Mouse (Mus musculus): ENCODE measurements around the gene Mgmt. TPM values are rescaled to one million over a fixed set of nuclear protein-coding genes. Genes with fewer than 3 reads are reported as not detected.

The Mgmt gene
- total RNA-seq, 2 experiments from 2014 or later = 2.5 to 5.0 TPM

DNA sequence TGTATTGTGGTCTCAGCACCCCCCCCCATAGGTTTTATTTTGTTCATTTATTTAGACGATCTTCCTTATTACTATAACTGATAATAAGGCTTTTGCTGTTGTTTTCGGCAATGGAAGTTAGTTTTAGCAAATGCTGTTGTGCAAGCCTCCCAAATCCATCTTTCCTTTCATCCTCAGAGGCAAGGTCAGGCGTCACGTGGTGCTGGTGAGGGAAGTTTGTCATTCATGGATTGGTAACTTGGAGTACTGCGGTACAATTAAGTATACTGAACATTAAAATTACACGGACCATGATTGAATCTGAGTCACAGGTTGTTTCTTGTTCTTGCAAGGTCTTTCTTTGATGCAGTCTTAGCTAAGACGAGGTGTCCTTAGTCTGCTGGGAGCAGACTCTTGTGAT, 77.9 kb downstream of the Mgmt start:
- no peak for ATAC-seq (replicated peaks; ENCODE audit: low FRiP score, low TSS enrichment, poor library complexity, severe bottlenecking)

DNA sequence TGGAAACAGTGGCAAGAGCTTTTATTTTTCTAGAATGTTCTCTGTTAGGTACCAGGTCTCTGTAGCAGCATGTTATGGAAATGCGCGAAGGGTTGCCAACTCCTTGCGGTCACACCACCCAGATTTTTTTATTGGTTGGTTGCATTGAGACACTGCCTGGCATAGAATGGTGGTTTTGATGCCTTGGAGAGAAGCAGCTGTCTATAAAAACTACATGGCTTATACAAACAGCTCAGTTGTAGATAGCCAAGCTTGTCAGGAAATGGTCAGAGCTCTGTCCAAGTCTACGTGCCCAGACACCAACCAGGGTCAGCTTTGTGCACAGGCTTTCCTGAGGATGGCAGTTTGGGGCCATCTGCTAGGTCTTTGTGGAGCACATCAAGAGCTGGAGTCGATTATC, 80.6 kb downstream of the Mgmt start:
- no peak for ATAC-seq (replicated peaks; ENCODE audit: low FRiP score, low TSS enrichment, poor library complexity, severe bottlenecking)

DNA sequence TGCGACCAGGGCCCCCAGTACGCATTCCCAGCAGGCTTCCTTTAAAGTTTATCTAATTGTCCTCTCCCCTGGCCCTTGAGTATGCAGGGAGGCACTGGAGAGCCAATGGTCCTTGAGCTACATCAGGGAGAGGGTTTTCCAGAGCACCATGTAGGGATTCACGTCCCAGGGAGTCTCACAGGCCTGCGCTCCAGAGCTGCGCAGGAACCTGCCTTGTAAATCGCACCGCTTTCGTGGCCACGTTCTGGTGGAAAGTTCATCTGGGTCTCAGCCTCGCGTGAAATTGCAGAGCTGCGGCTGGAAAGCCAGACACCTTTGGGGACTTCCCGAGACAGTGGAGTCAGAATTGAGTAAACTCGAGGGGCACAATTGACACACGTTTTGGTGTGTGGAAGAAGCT, 103.0 kb downstream of the Mgmt start:
- no peak for ATAC-seq (replicated peaks; ENCODE audit: low FRiP score, low TSS enrichment, poor library complexity, severe bottlenecking)

DNA sequence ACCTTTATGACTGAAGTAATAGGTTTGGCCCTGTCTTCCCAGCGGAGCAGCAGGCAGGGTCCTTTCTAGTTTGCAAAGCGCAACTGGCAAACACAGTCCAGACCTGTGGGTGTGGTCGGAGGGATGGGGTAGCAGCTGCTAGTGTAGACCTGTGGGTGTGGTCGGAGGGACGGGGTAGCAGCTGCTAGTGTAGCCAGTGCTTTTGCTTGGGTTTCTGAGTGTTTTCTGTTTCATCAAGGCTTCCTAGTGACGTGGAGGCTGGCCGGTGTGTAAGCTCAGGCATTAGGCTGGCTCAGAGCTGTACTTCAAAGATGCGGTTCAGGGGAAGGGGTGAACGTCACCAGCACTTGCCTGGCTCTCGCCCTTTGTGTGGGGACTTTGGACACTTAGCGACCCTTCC, 106.3 kb downstream of the Mgmt start:
- no peak for ATAC-seq (replicated peaks; ENCODE audit: low FRiP score, low TSS enrichment, poor library complexity, severe bottlenecking)

DNA sequence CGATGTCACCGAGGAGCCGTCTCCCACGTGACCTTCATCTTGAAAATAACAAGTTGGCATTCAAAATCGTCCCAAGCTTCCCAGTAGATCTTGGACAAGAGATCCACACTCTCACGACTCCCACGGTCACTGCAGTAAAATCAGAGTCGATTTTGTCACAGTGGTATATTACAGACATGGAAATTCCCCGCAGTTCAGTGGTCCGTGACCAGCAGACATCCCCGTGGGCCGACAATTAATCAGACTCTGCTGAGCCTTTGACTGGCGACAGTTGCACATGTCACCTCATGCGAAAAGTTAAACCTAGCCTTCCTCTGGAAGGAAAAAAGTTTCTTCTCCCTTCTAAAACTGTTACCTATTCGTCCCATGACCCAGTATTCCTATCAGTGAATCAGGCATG, 106.8 kb downstream of the Mgmt start:
- ATAC-seq (replicated peaks; ENCODE audit: low FRiP score, low TSS enrichment, poor library complexity, severe bottlenecking) = no peak

DNA sequence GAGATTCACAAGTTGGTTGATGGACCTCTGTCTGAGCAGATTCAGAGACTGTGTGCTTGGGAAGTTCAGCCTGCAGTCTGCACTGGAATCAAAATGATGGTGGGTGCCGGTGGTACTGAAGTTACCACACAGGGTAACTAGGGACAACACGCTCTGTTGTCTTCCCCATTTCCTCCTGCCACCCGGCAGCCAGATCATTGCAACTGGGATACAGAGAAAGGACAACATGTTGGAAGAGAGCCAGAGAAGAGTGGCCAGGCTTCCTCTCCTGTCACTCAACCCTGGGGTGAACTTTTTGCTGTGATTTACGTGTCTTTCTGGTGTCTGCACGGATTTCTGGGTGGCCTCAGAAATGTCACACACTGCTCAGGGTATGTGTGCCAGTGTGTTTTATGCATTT, 107.4 kb downstream of the Mgmt start:
- no peak for ATAC-seq (replicated peaks; ENCODE audit: low FRiP score, low TSS enrichment, poor library complexity, severe bottlenecking)

DNA sequence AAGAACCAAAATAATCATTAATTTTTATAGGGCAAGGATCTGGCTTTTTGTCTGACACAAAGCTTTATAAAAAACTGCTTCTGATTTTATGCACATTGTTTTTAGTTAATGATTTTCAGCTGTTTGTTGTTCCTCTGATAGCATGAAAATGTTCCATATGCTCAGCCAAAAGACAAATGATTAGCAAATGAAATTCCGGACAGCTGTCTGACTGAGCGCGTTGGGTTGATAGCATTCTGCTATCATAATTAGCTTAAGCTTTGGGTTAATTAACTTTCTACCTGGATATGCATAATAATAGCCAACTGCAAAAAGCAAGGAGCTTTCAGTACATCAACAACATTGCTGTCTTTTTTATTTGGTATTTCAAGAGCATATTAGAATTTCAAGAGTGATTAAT, 108.0 kb downstream of the Mgmt start:
- ATAC-seq (replicated peaks; ENCODE audit: low FRiP score, low TSS enrichment, poor library complexity, severe bottlenecking) = no peak

DNA sequence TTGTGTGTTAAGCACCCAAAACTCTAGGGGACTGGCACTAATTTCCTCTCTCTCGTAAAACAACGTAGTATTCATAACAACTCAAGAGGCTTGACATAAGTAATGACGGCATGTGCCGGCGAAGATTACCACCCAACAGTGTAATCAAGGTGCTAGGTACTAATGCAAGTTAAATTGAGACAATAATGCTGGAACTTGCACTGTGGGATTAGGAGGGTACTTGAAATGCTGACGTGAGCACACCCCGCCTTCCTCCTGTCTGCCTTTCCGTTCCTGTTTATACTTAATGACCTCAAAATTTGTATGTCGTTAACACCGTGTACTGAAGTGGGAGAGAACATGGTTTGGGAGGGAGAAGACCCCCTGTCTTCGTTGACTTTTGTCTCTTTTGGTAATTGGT, 110.9 kb downstream of the Mgmt start:
- ATAC-seq (replicated peaks; ENCODE audit: low FRiP score, low TSS enrichment, poor library complexity, severe bottlenecking) = no peak

DNA sequence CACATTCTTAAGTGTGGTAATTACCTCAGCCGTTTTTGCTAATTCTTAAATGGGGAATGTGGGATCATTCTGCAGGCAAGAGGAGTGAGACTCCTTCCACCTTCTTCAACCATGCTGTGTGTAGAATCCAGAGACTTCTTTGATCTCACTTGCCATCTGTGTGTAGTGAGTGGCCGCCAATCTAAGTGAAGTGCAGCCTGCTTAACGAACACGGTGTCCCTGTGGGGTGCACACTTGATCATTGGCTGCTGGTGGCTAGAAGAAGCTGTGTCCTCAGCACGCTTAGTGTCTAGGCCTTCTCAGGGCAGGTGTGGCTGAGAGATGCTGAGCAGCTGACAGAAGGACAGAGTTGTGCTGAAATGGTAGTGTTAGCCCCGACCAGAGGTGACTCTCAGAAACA, 113.9 kb downstream of the Mgmt start:
- ATAC-seq (replicated peaks; ENCODE audit: low FRiP score, low TSS enrichment, poor library complexity, severe bottlenecking) = no peak

DNA sequence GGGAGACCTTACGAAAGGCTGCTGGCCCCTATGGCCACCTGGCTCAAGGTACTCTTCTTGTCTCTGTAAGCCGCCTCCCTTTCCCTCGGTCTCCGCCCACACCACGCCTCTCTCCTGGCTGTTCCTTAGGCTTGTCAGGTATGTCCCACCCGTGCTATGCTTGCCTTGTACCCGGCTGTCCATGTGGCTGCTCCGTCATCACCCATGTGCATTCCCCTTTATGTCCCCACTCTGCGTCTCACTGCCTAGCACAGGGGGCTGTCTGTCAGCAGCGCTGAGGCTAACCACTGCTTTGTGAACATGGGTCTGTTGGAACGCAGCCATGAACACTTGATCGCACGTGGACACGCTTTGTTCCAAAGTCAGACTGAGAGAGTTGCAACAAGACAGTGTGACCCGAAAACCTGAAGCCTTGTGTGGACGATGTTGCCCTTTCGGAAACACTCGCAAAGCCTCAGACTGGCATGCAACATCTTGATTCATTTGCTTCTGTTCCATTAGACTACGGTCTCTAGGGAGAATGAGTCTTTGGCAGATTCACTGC, 115.4 kb downstream of the Mgmt start:
- no peak for ATAC-seq (replicated peaks; ENCODE audit: low FRiP score, low TSS enrichment, poor library complexity, severe bottlenecking)

DNA sequence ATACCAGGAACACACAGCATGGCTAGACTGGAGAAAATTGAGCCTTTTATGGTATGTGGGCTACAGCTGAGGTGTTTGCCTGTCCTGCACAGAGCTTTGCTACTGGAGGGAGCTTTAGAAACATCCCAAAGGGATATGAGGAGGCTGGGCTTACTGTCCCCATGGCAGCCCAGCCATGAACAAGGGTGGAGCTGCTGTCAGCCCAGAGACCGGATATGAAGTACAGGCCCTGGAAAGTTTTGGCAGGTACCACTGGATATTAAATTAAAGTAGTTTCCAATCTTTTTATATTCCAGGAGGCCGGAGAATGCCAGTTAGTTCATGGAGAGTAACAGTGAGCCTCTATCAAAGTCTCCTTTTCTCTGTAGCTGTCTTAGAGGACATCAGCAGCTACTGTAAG, 116.0 kb downstream of the Mgmt start:
- no peak for ATAC-seq (replicated peaks; ENCODE audit: low FRiP score, low TSS enrichment, poor library complexity, severe bottlenecking)

DNA sequence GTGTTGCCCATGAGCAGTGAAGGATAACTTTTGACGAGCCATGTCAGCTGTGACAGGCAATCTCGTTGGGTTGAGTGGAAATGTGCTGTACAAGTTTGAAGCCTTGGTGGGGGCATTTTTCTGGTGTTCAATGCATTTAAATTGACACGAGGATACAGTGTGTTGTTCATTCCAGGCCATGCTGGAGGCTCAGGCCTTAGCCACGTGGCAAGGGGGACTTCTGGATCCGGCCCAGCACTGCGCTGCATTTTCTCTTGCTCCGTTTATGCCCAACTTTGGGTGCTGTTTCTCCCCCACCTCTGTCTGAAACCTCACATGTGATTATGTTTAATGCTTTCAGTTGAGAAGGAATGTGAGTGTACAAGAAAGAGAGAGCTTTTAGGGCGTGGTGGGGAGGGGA, 118.3 kb downstream of the Mgmt start:
- ATAC-seq (replicated peaks; ENCODE audit: low FRiP score, low TSS enrichment, poor library complexity, severe bottlenecking) = no peak

DNA sequence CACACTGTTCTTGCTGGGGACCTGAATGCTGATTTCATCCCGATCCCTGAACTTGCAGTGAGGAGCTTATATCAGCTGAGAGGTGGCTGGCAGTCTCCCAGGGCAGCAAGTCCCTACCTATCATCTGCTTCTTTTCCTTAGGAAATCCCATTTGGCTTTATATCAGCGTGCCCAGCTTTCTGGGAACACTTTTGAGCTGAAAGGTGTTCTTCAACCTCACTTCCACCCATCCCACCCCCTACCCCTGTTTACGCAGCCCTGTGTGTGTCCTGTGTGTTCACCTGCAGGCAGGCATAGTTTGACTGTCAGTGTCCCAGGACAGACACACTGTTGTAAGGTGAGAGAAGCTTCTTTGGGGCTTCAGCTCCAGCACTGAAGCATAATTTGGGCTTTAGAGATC, 119.0 kb downstream of the Mgmt start:
- no peak for ATAC-seq (replicated peaks; ENCODE audit: low FRiP score, low TSS enrichment, poor library complexity, severe bottlenecking)

DNA sequence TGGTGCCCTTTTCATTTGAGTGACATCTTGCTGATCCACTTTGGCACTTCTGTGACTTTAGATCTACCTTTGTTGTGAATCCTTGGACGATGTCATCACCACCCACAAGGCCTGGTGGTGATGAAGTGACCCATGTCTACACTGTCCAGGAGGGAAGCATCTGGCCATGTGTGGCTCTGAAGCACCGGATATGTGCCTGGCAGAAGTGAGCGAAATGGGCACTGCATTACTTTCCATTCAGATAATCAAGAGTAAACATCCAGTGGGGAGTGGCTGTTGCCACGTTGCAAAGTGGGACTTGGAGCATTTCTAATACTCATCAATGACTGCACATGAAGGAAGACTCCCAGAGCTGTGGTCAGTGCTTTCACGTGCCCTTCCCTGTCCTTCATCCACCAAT, 124.2 kb downstream of the Mgmt start:
- no peak for ATAC-seq (replicated peaks; ENCODE audit: low FRiP score, low TSS enrichment, poor library complexity, severe bottlenecking)

DNA sequence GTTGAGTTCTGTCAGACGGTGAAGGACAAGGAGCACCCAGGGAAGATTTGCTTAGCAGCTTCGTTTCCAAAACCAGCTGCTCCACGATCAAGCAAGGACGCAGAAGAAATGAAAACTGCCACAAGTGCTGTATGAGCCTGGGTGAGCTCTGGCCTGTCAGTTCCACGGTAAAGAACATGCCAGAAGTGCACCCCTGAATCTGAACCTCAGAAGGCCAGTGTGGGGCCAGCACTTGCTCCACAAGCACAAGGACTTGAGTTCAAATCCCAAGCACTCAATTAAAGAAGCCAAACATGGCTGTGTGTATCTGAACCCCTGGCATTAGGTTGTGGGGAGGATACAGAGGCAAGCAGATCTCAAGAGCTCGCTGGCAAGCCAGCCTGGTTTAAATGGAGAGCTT, 125.8 kb downstream of the Mgmt start:
- ATAC-seq (replicated peaks; ENCODE audit: low FRiP score, low TSS enrichment, poor library complexity, severe bottlenecking) = no peak

DNA sequence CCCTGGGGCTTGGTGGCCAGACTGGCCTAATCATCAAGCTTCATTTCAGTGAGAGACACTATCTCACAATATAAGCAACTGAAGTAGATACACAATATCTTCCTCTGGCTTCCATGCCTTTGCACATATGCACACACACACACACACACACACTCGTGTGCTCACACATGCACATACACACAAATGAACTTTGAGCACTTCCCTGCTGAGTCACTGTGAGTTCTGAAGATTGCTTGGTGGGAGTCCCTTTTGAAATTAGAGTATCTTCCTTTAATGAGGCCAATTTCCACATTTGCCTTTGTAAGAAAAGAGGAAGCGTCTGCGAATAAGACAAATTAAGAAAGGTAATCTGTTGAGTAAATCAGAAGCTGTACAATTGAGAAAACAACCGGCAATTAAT, 136.4 kb downstream of the Mgmt start:
- no peak for ATAC-seq (replicated peaks; ENCODE audit: low FRiP score, low TSS enrichment, poor library complexity, severe bottlenecking)

DNA sequence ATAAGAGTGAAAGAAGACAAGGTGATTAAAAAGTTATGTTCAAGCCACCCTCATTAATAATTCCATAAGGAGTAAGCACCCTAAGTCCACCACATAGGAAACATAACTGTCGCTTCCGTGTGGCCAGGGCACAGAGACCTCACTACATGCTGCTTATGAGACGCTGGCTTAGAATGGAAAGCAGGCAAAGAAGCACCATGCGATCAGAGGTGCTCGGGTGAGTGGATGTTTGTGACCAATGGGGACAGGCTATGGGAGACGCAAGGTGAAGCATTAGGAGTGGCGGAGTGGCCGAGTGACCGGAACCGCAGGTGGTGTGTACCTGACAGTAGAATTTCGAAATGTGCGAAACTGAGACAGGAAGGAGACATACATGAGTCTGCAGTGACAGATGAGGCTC, 138.8 kb downstream of the Mgmt start:
- ATAC-seq (replicated peaks; ENCODE audit: low FRiP score, low TSS enrichment, poor library complexity, severe bottlenecking) = no peak

DNA sequence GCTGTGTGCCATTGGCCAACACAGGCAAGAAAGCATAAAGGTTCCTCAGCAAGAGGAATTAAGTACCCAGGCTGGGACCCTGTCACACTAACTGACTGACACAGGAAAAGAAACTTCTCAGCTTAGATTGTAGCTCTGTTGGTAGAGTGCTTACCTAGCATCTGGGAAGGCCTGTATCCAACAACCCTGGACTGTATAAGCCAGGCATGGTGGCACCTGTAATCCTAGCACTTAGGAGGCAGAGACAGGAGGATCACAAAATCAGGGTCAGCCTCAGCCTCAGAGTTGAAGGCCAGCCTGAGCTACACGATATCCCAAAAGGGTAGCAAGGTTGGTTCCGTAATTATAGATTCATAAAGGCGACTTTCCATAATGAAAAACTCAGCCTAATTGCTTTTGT, 140.6 kb downstream of the Mgmt start:
- no peak for ATAC-seq (replicated peaks; ENCODE audit: low FRiP score, low TSS enrichment, poor library complexity, severe bottlenecking)

DNA sequence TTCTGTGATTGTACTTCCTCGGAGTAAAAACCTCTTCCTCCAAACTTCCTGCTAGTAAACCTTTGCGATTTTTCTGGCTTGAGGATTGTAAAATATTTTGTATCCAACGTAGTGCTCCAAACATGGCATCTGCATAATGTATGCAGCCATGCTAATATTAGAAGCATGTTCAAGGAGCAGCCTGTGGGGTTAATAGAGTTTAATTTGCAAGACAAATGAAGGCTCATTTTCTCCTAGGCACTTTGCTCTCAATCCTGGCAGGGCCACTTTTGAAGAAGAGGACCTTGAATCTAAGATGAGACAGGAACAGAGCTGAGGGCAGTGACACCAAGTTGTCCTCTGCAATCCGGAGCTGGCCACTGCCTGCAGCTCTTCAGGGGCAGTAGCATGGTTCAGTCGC, 141.5 kb downstream of the Mgmt start:
- ATAC-seq (replicated peaks; ENCODE audit: low FRiP score, low TSS enrichment, poor library complexity, severe bottlenecking) = no peak

DNA sequence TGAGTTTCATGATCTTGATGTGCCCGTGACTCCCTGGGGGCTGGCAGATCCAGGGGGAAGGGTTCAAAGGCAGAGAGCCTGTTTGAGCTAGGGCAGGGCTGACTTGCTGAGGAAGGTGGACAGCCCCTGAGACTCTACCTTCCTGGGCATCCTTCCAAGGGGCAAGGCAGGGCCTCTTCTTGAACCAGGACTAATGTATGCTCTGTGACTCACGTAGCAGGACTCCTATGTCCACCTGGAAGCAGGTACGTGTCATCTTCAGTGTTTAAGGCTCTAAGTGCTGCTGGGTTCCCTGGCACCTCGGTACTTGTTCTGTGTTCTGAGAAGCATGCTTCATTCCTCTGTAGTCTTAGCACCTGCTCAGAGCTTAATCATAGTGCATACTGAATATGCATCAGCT, 143.1 kb downstream of the Mgmt start:
- ATAC-seq (replicated peaks; ENCODE audit: low FRiP score, low TSS enrichment, poor library complexity, severe bottlenecking) = no peak

DNA sequence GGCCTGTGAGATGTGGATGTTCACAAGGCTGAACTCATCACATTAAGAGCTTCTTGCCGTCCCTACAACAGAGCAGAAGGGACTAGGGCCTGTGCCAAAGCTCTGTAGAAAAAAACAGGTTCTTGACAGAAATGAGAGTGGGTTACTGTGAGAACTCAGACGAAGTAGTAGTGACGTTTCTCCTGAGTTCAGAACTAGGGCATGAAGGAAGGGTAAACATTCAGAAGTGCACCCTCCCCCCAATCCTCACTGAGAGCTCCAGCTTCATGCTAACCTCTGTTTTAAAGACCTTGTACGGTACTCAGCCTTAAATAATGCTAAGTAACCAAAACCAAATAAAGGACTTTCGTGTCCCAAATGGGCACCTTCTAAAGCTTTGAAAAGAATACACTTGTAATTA, 143.5 kb downstream of the Mgmt start:
- no peak for ATAC-seq (replicated peaks; ENCODE audit: low FRiP score, low TSS enrichment, poor library complexity, severe bottlenecking)

DNA sequence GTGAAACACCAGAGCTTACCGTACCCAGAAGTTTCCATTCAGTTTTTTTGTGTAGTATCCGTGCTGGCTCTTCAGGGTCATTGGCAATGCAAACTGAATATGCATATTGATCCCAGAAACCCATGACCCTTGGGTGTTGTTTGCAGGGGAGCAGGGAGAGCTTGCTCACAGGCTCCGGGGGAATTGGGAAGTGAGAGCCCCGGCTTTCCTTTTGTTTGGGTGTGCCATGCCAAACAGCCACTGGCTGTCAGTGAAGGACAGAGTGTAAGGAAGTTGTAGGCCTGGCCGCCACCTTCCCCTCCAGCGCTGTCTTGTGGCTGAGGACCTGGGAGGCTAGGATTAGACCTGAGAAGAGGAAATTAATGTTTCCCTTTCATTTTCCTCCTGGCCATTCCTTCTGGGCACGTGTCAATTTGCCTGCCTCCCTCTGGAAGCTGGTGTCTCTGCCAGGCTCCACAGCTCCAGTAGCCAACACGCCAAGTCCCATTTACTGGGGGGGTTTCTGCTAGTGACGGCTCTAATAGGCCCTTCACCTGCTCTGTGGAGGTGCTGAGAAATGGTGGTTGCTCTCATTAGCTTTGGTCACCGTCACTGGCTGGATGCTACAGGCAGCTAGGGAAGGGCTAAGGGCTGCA, 144.0 kb downstream of the Mgmt start:
- no peak for ATAC-seq (replicated peaks; ENCODE audit: low FRiP score, low TSS enrichment, poor library complexity, severe bottlenecking)
